Mouse (Mus musculus) right cerebral cortex, adult 18-20 months (tissue): ENCODE data around the gene Ereg.

Experiments used
- DNase-seq: peaks from one replicate; pipeline ENCODE4 v3.0.0; 2022; ENCODE audit warnings: mixed read lengths

Gene Ereg

GRCm38 (mm10) chr5:91113967-91114366 lies 39.5 kb downstream of the Ereg start:
- DNase-seq, result no peak

GRCm38 (mm10) chr5:91114574-91114973 lies 40.2 kb downstream of the Ereg start:
- no peak for DNase-seq

DNA sequence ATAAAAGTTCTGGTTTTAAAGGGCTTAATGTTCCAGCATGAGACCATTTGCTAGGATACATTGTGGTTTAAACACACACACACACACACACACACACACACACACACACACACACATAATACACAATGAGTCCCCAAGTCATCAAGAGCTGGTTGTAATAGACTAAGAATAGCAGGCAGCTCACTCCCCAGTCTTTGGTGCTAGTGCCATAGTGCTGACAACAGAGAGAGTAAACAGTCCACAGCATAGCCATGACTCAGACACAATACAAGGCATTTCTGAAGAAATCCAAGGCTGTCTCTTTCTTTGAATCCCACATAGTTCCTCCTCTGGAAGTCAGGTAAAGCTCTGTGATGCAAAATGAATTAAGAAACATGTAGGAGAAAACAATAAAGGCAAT lies 44.2 kb downstream of the Ereg start:
- no peak for DNase-seq

GRCm38 (mm10) chr5:91123404-91123803 lies 49.0 kb downstream of the Ereg start:
- no peak for DNase-seq

DNA sequence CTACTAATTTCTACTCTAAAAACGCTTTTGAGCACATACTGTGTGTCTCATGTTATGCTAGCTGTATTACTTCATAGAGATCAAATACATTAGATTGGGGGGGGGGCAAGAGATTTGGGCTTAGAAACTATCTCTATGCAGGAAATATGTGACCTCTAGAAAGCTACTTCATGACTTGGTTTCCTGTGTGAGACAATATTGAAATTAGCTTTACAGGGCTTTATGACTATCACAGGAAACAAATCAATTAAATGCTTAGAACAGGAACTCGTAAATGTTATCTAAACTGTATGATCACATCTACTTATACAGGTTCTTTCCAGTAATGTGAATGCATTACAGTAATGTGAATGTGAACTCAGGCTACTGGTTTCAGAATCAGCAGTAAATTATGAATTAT lies 49.7 kb downstream of the Ereg start:
- no peak for DNase-seq

GRCm38 (mm10) chr5:91126623-91127022 lies 52.2 kb downstream of the Ereg start:
- DNase-seq, result no peak

- DNase-seq, result no peak
Measured at GRCm38 (mm10) chr5:91134961-91135360, 60.5 kb downstream of the Ereg start.

- DNase-seq, result no peak
Measured at GRCm38 (mm10) chr5:91138970-91139369, 64.5 kb downstream of the Ereg start.

GRCm38 (mm10) chr5:91139446-91139873 lies 65.0 kb downstream of the Ereg start, which contains the start of gene Areg:
Gene Areg (plus strand): TSS chr5:91139599.
- peak; percentile 49 for DNase-seq

- DNase-seq, result no peak
Measured at GRCm38 (mm10) chr5:91140896-91141448, 66.5 kb downstream of the Ereg start.
